In the genomic region with DNA sequence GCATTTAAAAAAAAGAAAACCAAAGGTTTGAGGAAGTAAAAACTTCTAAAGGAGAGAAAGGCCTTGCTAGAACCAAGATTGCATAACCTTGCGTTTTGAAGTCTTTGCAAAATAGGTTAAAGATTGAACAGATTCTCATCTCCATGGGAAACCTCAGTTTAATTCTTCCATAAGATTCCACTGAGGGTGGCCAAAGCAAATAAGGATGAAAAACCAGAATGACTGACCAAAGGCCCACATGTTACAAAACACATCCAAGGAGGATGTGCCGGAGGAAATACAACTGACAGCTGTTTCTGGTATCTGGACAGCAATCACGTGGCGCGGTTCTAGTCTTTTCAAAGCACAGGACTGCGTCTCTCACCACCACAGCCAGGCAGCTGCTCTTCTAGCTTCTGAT, we compare ENCODE assay signal across 10 mouse cellular contexts. TPM values are rescaled to one million over a fixed set of nuclear protein-coding genes. Genes with fewer than 3 reads are reported as not detected.
DNase-seq lines count a peak whose midpoint lies in the region; ATAC-seq and TF ChIP-seq lines count a peak whose summit lies in the region.
"Had no signal": no experiment of that assay in that cellular context is flagged by ENCODE, and none has a peak within 500 bp of the region (broad histone marks: within the 10 kb centered on the region; RNA-seq: fewer than 3 reads in every experiment).

No protein-coding gene starts in this region.

- intact Hi-C loops in heart, adult 2 months (cut with DNase I): no loop called here

- H3K4me2 ChIP-seq in heart, embryonic 11.5 days: no peak overlapping the region
- no peak overlapping the region for H3K4me2 ChIP-seq in lung, postnatal 0 days (replicated peaks; ENCODE audit: low read depth, low read length)
- H3K4me2 ChIP-seq: neural tube, embryonic 12.5 days had no signal

- H3K4me3 ChIP-seq in heart, adult 2 months: no peak overlapping the region
- no peak overlapping the region for H3K4me3 ChIP-seq in heart, embryonic 11.5 days (ENCODE audit: low read depth, low read length)
- no peak overlapping the region; the same call in 1 of the 2 replicates for H3K4me3 ChIP-seq in cortical plate, adult 2 months (ENCODE audit: insufficient read depth, low read length)
- no peak overlapping the region for H3K4me3 ChIP-seq in lung, postnatal 0 days (ENCODE audit: low read depth, low read length)
- no peak overlapping the region for H3K4me3 ChIP-seq in midbrain, embryonic 10.5 days
- H3K4me3 ChIP-seq: neural tube, embryonic 12.5 days had no signal

- H3K9me3 ChIP-seq in heart, embryonic 11.5 days (replicated peaks; ENCODE audit: control insufficient read depth, low read length): no peaks in the 10 kb centered on the region
- no peaks in the 10 kb centered on the region for H3K9me3 ChIP-seq in lung, postnatal 0 days (ENCODE audit: low read length)
- H3K9me3 ChIP-seq in midbrain, embryonic 10.5 days (replicated peaks): no peaks in the 10 kb centered on the region
- H3K9me3 ChIP-seq: neural tube, embryonic 12.5 days had no signal

- TF ChIP-seq POLR2A in heart, adult 2 months (IDR thresholded peaks at IDR 0.05; ENCODE audit: insufficient read depth, low read depth, low read length): no peak
- TF ChIP-seq POLR2A in cortical plate, adult 2 months (IDR thresholded peaks at IDR 0.05; ENCODE audit: extremely low read depth, insufficient read depth, low read length): 0 out of 2 replicates have a peak, but pooled peaks have one; percentile 11

- H3K27ac ChIP-seq in heart, adult 2 months: peak overlapping the region; percentile 45
- H3K27ac ChIP-seq in heart, embryonic 11.5 days (ENCODE audit: low read depth, low read length): no peak overlapping the region
- peak overlapping the region; percentile 71 for H3K27ac ChIP-seq in cortical plate, adult 2 months (ENCODE audit: insufficient read depth, low read length)
- H3K27ac ChIP-seq in lung, postnatal 0 days (ENCODE audit: low read length): no peak overlapping the region
- H3K27ac ChIP-seq in midbrain, embryonic 10.5 days (replicated peaks): no peak overlapping the region
- H3K27ac ChIP-seq: neural tube, embryonic 12.5 days had no signal

- no peak for ATAC-seq in heart, embryonic 11.5 days (replicated peaks; ENCODE audit: insufficient number of reproducible peaks, low FRiP score, low TSS enrichment)
- ATAC-seq in lung, postnatal 0 days: peak; percentile 81

- 35% methylated on average over 6 of the region's 6 CpGs for WGBS in heart, adult 2 months
- WGBS in heart, embryonic 11.5 days (ENCODE audit: insufficient replicate concordance): 55% methylated on average over 6 of the region's 6 CpGs
- WGBS in lung, postnatal 0 days: 33% methylated on average over 6 of the region's 6 CpGs
- WGBS in midbrain, embryonic 10.5 days: 96% methylated on average over 6 of the region's 6 CpGs

- no peak for TF ChIP-seq CTCF in heart, adult 2 months (IDR thresholded peaks at IDR 0.05)
- no peak for TF ChIP-seq CTCF in cortical plate, adult 2 months (IDR thresholded peaks at IDR 0.05; ENCODE audit: extremely low read depth, insufficient read depth, low read length)
- no peak for TF ChIP-seq CTCF in lung, postnatal 0 days (IDR thresholded peaks at IDR 0.05)

- no peaks in the 10 kb centered on the region for H3K27me3 ChIP-seq in heart, adult 2 months (ENCODE audit: control insufficient read depth, insufficient read depth, low read length)
- no peaks in the 10 kb centered on the region for H3K27me3 ChIP-seq in heart, embryonic 11.5 days (ENCODE audit: control insufficient read depth, insufficient read depth, low read length)
- no peaks in the 10 kb centered on the region for H3K27me3 ChIP-seq in lung, postnatal 0 days (replicated peaks; ENCODE audit: insufficient read depth, low read length)
- H3K27me3 ChIP-seq in midbrain, embryonic 10.5 days (ENCODE audit: low read depth, poor library complexity, severe bottlenecking): no peaks in the 10 kb centered on the region
- H3K27me3 ChIP-seq: neural tube, embryonic 12.5 days had no signal

- DNase-seq in heart, adult 2 months: peak; percentile 39 to 68
- DNase-seq in kidney, adult 11 months: peak; percentile 46
- DNase-seq in lung, postnatal 0 days (ENCODE audit: low spot score): peak; percentile 84
- no peak for DNase-seq in embryo, embryonic 11 days
- DNase-seq in midbrain, embryonic 10.5 days (ENCODE audit: low spot score): no peak
- DNase-seq in ovary, adult 18-20 months (ENCODE audit: low spot score): no peak
- DNase-seq: cerebellum, adult 9-11 months had no signal

- H3K36me3 ChIP-seq in heart, adult 2 months (ENCODE audit: control insufficient read depth, insufficient read depth, low read length): peaks cover 2% of the 10 kb centered on the region; the same call in 1 of the 2 replicates
- H3K36me3 ChIP-seq in heart, embryonic 11.5 days (ENCODE audit: control insufficient read depth, insufficient read depth, low read length): no peaks in the 10 kb centered on the region
- H3K36me3 ChIP-seq in lung, postnatal 0 days (ENCODE audit: insufficient read depth, low read length): no peaks in the 10 kb centered on the region
- no peaks in the 10 kb centered on the region for H3K36me3 ChIP-seq in midbrain, embryonic 10.5 days
- H3K36me3 ChIP-seq: neural tube, embryonic 12.5 days had no signal

- no peaks in the 10 kb centered on the region for H3K79me2 ChIP-seq in heart, adult 2 months (replicated peaks; ENCODE audit: control insufficient read depth, insufficient read depth, low read length)

- peaks cover 6% of the 10 kb centered on the region for H3K4me1 ChIP-seq in heart, adult 2 months (ENCODE audit: control insufficient read depth, insufficient read depth, low read length)
- H3K4me1 ChIP-seq in heart, embryonic 11.5 days (ENCODE audit: control insufficient read depth, insufficient read depth, low read length): peaks cover 3% of the 10 kb centered on the region; the same call in 1 of the 2 replicates
- no peaks in the 10 kb centered on the region for H3K4me1 ChIP-seq in cortical plate, adult 2 months (ENCODE audit: control insufficient read depth, insufficient read depth, low read length)
- no peaks in the 10 kb centered on the region for H3K4me1 ChIP-seq in lung, postnatal 0 days (ENCODE audit: insufficient read depth, low read depth, low read length)
- H3K4me1 ChIP-seq in midbrain, embryonic 10.5 days: no peaks in the 10 kb centered on the region
- H3K4me1 ChIP-seq: neural tube, embryonic 12.5 days had no signal

- no peak for TF ChIP-seq EP300 in heart, adult 2 months (IDR thresholded peaks at IDR 0.05; ENCODE audit: insufficient read depth, low read depth, low read length)
- 0 out of 2 replicates have a peak, but pooled peaks have one; percentile 12 for TF ChIP-seq EP300 in lung, postnatal 0 days (IDR thresholded peaks at IDR 0.05)

- H3K9ac ChIP-seq in heart, adult 2 months (ENCODE audit: low read depth, low read length): no peak overlapping the region
- no peak overlapping the region for H3K9ac ChIP-seq in heart, embryonic 11.5 days (ENCODE audit: low read depth, low read length)
- no peak overlapping the region for H3K9ac ChIP-seq in lung, postnatal 0 days (replicated peaks; ENCODE audit: low read depth)
- H3K9ac ChIP-seq: neural tube, embryonic 12.5 days had no signal

RNA-seq across cellular contexts. Expression of gene Adtrp, which starts 18.1 kb away (rescaled TPM):
- total RNA-seq in heart, adult 2 months (2021): 1 to 10 TPM in 1 of 2 experiments, under 1 TPM in 1; 0.64 to 2.3 TPM
- 4.2 and 4.7 TPM in 2 replicates for polyA plus RNA-seq in heart, adult 2 months (2012; rRNA removed)
- polyA plus RNA-seq in heart, embryonic 11.5 days (2014; fragmentation: Nextera tagmentation; extraction: Ambion mirVana): not detected in 2 replicates
- polyA plus RNA-seq in cortical plate, adult 2 months (2012; rRNA removed): 0.38 and 0.48 TPM in 2 replicates
- polyA plus RNA-seq in lung, postnatal 0 days (2015; fragmentation: Nextera tagmentation; extraction: Ambion mirVana): 0.43 and 0.61 TPM in 2 replicates
- not detected in 2 replicates for polyA plus RNA-seq in midbrain, embryonic 10.5 days (2016; fragmentation: Nextera tagmentation; extraction: Ambion mirVana)

Comparison
In these comparisons a context has a peak if more than half of its experiments do, and no peak if none do; other contexts are left out.
1. H3K27ac ChIP-seq: peak in heart, adult 2 months (single experiment) and cortical plate, adult 2 months (single experiment); none in heart, embryonic 11.5 days (single experiment), lung, postnatal 0 days (single experiment) and midbrain, embryonic 10.5 days (single experiment).
2. DNase-seq: peak in heart, adult 2 months (2 of 2), kidney, adult 11 months (single experiment) and lung, postnatal 0 days (single experiment); none in embryo, embryonic 11 days (single experiment), midbrain, embryonic 10.5 days (single experiment) and ovary, adult 18-20 months (single experiment).